Mouse (Mus musculus) hindbrain, embryonic 15.5 days (tissue): ENCODE data around the gene Gm3072. TPM values are rescaled to one million over a fixed set of nuclear protein-coding genes. Genes with fewer than 3 reads are reported as not detected.
"Not testable (repeated sequence)": the region's sequence is repeated elsewhere in the genome, so short reads cannot be mapped to it uniquely, and the experiment has no call there.

Source experiments
- ATAC-seq: fragments of 200-750 bp; cut with Nextera tagmentation; 2 replicates; pipeline ENCODE4 v1.8.0; 2017; ENCODE audit warnings: low read depth, moderate number of reproducible peaks, moderate TSS enrichment; ENCODE audit not compliant: low FRiP score
- H3K27ac ChIP-seq: fragments of 300-500 bp; sonication (generic); replicated peaks from 2 replicates; pipeline ENCODE4 v1.5.1; 2015; ENCODE audit warnings: mild to moderate bottlenecking, inconsistent platforms
- H3K27me3 ChIP-seq: fragments of 300-500 bp; sonication (generic); 2 replicates; pipeline ENCODE4 v1.6.1; 2015; ENCODE audit warnings: control low read depth, inconsistent platforms
- H3K36me3 ChIP-seq: fragments of 300-500 bp; sonication (generic); 2 replicates; pipeline ENCODE4 v1.6.1; 2015; ENCODE audit warnings: control low read depth, inconsistent platforms
- H3K4me1 ChIP-seq: fragments of 300-500 bp; sonication (generic); replicated peaks from 2 replicates; pipeline ENCODE4 v1.6.1; 2015; ENCODE audit warnings: control low read depth, inconsistent platforms
- H3K4me2 ChIP-seq: fragments of 300-500 bp; sonication (generic); 2 replicates; pipeline ENCODE4 v1.6.1; 2015; ENCODE audit warnings: moderate library complexity, mild to moderate bottlenecking, inconsistent platforms
- H3K4me3 ChIP-seq: fragments of 300-500 bp; sonication (generic); 2 replicates; pipeline ENCODE4 v1.5.1; 2015; ENCODE audit warnings: mild to moderate bottlenecking, inconsistent platforms
- H3K9ac ChIP-seq: fragments of 300-500 bp; sonication (generic); 2 replicates; pipeline ENCODE4 v1.6.1; 2015; ENCODE audit warnings: inconsistent platforms
- H3K9me3 ChIP-seq: fragments of 300-500 bp; sonication (generic); 2 replicates; pipeline ENCODE4 v1.6.1; 2016; ENCODE audit warnings: control low read depth, inconsistent platforms
- WGBS: fragments of 180-500 bp; shearing (Covaris S2); methylation state at CpG from one replicate; pipeline ENCODE4 v1.1.7; 2015; 5-methylcytosine and 5-hydroxymethylcytosine counted together
- polyA plus RNA-seq: library from polyadenylated mRNA; unstranded; fragments of >200 nt; fragmentation: Nextera tagmentation; extraction: Ambion mirVana; gene quantifications from 2 replicates; pipeline ENCODE4 v1.2.1, GENCODE M21; 2015

Gene Gm3072
- polyA plus RNA-seq, result not detected in 2 replicates

- H3K27ac ChIP-seq, H3K4me1 ChIP-seq, H3K9ac ChIP-seq, H3K27me3 ChIP-seq, ATAC-seq, H3K36me3 ChIP-seq, H3K4me2 ChIP-seq, H3K9me3 ChIP-seq, H3K4me3 ChIP-seq: not testable (repeated sequence)
- WGBS, result 79% methylated on average over 1 of the region's 2 CpGs
Measured at GRCm38 (mm10) chr14:41624512-41624911, at the start of gene Gm3072. Gene Gm3072 (minus strand): TSS chr14:41624612.

GRCm38 (mm10) chr14:41648176-41648575, 23.8 kb upstream of the Gm3072 start:
- ATAC-seq, H3K4me2 ChIP-seq, H3K27me3 ChIP-seq, H3K4me1 ChIP-seq, H3K9ac ChIP-seq, H3K4me3 ChIP-seq, H3K27ac ChIP-seq, H3K36me3 ChIP-seq, H3K9me3 ChIP-seq: not testable (repeated sequence)
- WGBS, result 82% methylated on average over 2 of the region's 2 CpGs

- not testable (repeated sequence) for H3K4me2 ChIP-seq, H3K27me3 ChIP-seq, H3K9ac ChIP-seq, H3K36me3 ChIP-seq, H3K4me1 ChIP-seq, ATAC-seq, H3K9me3 ChIP-seq, H3K4me3 ChIP-seq, H3K27ac ChIP-seq
- no CpG with 5 or more reads among the region's 1 CpGs for WGBS
Measured at GRCm38 (mm10) chr14:41646387-41646786, 22.0 kb upstream of the Gm3072 start, which contains the start of gene Gm3676. Gene Gm3676 (minus strand): TSS chr14:41646487.

DNA sequence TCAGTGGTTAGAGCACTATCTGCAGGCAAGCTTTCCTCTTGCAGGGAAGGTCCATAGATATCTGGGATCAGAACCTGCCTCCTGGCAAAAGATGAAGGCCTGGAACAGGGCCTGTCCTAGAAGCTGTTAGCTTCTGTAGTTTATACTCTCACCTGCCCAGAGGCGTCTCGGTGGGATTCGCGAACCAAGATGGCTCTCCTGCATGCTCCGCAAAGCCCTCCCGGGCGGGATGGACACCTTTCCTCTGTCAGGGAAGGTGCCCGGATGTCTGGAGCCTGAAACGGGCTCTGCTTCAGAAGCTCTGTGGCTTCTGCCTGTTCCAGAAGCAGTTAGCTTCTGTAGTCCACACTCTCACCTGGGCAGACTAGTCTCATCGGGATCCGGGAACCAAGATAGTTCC, 5.7 kb upstream of the Gm3072 start:
- ATAC-seq, H3K4me1 ChIP-seq, H3K27ac ChIP-seq, H3K36me3 ChIP-seq, H3K4me2 ChIP-seq, H3K9me3 ChIP-seq, H3K27me3 ChIP-seq, H3K4me3 ChIP-seq, H3K9ac ChIP-seq: not testable (repeated sequence)
- WGBS, result 92% methylated on average over 9 of the region's 11 CpGs

GRCm38 (mm10) chr14:41622535-41622934, 1.9 kb downstream of the Gm3072 start:
- not testable (repeated sequence) for H3K9ac ChIP-seq, H3K4me3 ChIP-seq, H3K4me2 ChIP-seq, H3K27me3 ChIP-seq, H3K4me1 ChIP-seq, H3K27ac ChIP-seq, H3K36me3 ChIP-seq, ATAC-seq, H3K9me3 ChIP-seq
- 93% methylated on average over 5 of the region's 5 CpGs for WGBS

- not testable (repeated sequence) for H3K4me3 ChIP-seq, H3K4me1 ChIP-seq, H3K36me3 ChIP-seq, H3K27me3 ChIP-seq, H3K27ac ChIP-seq, ATAC-seq, H3K9ac ChIP-seq, H3K4me2 ChIP-seq, H3K9me3 ChIP-seq
- 82% methylated on average over 1 of the region's 1 CpGs for WGBS
Measured at GRCm38 (mm10) chr14:41610690-41611089, 13.7 kb downstream of the Gm3072 start.

DNA sequence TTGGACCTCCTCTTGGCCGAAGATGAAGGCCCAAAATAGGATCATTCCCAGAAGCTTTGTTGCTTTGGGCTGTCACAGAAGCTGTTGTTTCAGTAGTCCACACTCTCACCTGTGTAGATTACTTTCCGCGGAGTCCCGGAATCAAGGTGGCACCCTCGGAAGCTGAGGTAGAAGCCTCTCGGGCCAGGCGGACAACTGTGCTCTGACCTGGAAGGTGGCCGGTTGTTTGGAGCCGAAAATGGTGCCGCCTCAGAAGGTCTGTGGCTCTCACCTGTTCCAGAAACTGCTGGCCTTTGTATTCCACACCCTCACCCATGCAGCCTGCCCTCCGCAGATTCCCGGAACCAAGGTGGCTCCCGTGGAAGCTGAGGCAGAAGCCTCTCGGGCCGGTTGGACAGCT, 23.5 kb downstream of the Gm3072 start:
- H3K27me3 ChIP-seq, H3K4me2 ChIP-seq, ATAC-seq, H3K4me3 ChIP-seq, H3K9me3 ChIP-seq, H3K9ac ChIP-seq, H3K4me1 ChIP-seq, H3K36me3 ChIP-seq, H3K27ac ChIP-seq: not testable (repeated sequence)
- 92% methylated on average over 15 of the region's 15 CpGs for WGBS

- not testable (repeated sequence) for H3K9me3 ChIP-seq
Measured at GRCm38 (mm10) chr14:41586346-41586745, 38.1 kb downstream of the Gm3072 start.

DNA sequence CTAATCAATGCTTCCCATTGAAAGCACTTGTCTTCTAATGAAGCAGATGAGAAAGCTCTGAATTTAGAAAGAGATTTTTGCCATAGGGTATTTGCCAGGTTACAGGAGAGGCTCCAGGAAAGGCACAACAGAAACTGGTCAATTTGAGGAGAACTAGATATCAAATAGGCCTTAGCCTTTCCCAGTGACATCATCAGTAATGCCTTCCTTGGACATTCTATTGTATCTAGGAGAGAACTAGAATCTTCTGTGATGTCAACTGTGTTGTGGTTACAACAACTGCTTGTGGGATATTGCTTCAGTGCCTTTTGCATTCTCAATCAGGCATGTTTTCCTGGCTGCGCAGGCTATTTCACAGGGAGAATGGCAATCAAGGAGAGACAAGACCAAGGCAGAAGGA, 51.5 kb downstream of the Gm3072 start, which contains the start of gene 1700049E17Rik2:
TSS of gene 1700049E17Rik2 (plus strand) at position 301 of the 400 bp plus-strand sequence.
- not testable (repeated sequence) for H3K27ac ChIP-seq, H3K4me2 ChIP-seq, H3K4me3 ChIP-seq, H3K27me3 ChIP-seq, H3K36me3 ChIP-seq, H3K9me3 ChIP-seq, ATAC-seq, H3K9ac ChIP-seq, H3K4me1 ChIP-seq
- no CpG with 5 or more reads among the region's 1 CpGs for WGBS

More at GRCm38 (mm10) chr14:41586346-41586745, 38.1 kb downstream of the Gm3072 start:
- not testable (repeated sequence) for H3K4me1 ChIP-seq, H3K9ac ChIP-seq, H3K4me3 ChIP-seq, H3K27ac ChIP-seq, ATAC-seq, H3K4me2 ChIP-seq, H3K27me3 ChIP-seq, H3K36me3 ChIP-seq
- 70% methylated on average over 1 of the region's 1 CpGs for WGBS

Other genes with a start within 250 kb of the Gm3072 start
- gene Gm7945, start 238.2 kb downstream of the Gm3072 start, polyA plus RNA-seq, result 0.18 TPM in 1 of 2 replicates, not detected in the other
- gene Gm6482, start 216.3 kb downstream of the Gm3072 start, polyA plus RNA-seq, result 0.30 TPM in 1 of 2 replicates, not detected in the other
- not detected in 2 replicates for gene Gm7954, start 171.1 kb downstream of the Gm3072 start, polyA plus RNA-seq
- gene Gm3486, start 135.1 kb downstream of the Gm3072 start, polyA plus RNA-seq, result not detected in 2 replicates
- gene Gm7970, start 69.0 kb downstream of the Gm3072 start, polyA plus RNA-seq, result not detected in 2 replicates
- gene 1700049E17Rik2, start 51.4 kb downstream of the Gm3072 start, polyA plus RNA-seq, result not detected in 2 replicates
- not detected in 2 replicates for gene Gm3676, start 21.9 kb upstream of the Gm3072 start, polyA plus RNA-seq
- not detected in 2 replicates for gene Gm8068, start 77.3 kb upstream of the Gm3072 start, polyA plus RNA-seq
- not detected in 2 replicates for gene Gm7929, start 126.0 kb upstream of the Gm3072 start, polyA plus RNA-seq
- not detected in 2 replicates for gene Gm47189, start 147.8 kb upstream of the Gm3072 start, polyA plus RNA-seq